Mouse (Mus musculus): ENCODE measurements around the gene Pfn1. TPM values are rescaled to one million over a fixed set of nuclear protein-coding genes. Genes with fewer than 3 reads are reported as not detected.

Pfn1 gene
- polyA plus RNA-seq, 1 experiment from 2014 or later, result 1,384 TPM

DNA sequence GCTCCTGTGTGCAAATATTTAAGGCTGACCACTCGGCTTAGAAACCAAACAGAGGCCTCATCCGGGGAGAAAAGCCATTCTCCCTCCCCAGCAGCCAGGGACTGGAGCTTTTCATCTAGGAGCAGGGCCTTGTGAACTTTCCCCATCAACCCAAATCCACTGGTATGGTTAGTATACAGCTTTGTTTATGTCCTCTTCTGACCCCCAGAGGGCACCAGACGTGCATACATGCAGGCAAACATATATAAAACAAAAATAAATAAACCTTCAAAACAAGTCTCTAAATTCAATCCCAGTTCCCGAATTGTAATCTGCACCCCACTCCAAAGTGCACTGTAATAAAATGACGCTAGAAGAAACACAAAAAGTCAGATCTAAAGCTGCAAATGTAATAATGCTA lies 24.9 kb downstream of the Pfn1 start:
- H3K4me1 ChIP-seq (ENCODE audit: control insufficient read depth in 2 of 2, insufficient read depth in 2 of 2, low read length in 2 of 2), result no peaks in the 10 kb centered on the region
- H3K27ac ChIP-seq (replicated peaks in 1 of 2; ENCODE audit: control insufficient read depth in 1 of 2, insufficient read depth in 1 of 2, low read depth in 2 of 2, low read length in 2 of 2), result no peak overlapping the region
- H3K27me3 ChIP-seq (ENCODE audit: control insufficient read depth, insufficient read depth, low read length), result no peaks in the 10 kb centered on the region
- H3K9me3 ChIP-seq (ENCODE audit: control insufficient read depth, low read length), result no peaks in the 10 kb centered on the region
- H3K4me2 ChIP-seq (ENCODE audit: low read length), result no peak overlapping the region
- WGBS, result 51% methylated on average over 5 of the region's 5 CpGs
- ATAC-seq (ENCODE audit: insufficient number of reproducible peaks, insufficient read depth, low FRiP score, low read depth), result no peak
- no peak overlapping the region for H3K4me3 ChIP-seq (ENCODE audit: control insufficient read depth in 1 of 2, insufficient read depth in 1 of 2, low read depth in 1 of 2, low read length in 2 of 2)
- no peaks in the 10 kb centered on the region for H3K36me3 ChIP-seq (ENCODE audit: control insufficient read depth, insufficient read depth, low read length)
- no peak overlapping the region for H3K9ac ChIP-seq (ENCODE audit: low read length)

DNA sequence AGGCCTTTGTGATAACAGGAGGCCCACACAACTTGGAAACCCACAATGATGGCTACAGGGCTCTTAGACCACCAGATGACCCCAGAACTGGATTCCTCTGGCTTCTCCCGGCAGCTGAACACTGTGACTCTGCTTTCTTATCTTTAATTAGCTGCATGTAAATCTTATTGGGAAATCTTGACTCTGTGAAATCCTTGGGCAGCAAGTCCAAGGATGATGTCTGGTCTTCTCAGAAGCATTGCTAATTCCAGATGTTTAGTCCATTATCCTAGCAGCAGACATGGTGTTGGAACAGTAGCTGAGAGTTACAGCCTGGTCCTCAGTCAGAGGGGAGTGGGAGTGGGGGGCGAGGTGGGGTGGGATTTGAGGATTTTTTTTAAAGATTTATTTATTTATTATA lies 26.0 kb downstream of the Pfn1 start:
- ATAC-seq (ENCODE audit: insufficient number of reproducible peaks, insufficient read depth, low FRiP score, low read depth), result no peak
- no peak overlapping the region for H3K4me2 ChIP-seq (ENCODE audit: low read length)
- H3K36me3 ChIP-seq (ENCODE audit: control insufficient read depth, insufficient read depth, low read length), result no peaks in the 10 kb centered on the region
- H3K27me3 ChIP-seq (ENCODE audit: control insufficient read depth, insufficient read depth, low read length), result no peaks in the 10 kb centered on the region
- no peak overlapping the region for H3K9ac ChIP-seq (ENCODE audit: low read length)
- H3K4me1 ChIP-seq (ENCODE audit: control insufficient read depth in 2 of 2, insufficient read depth in 2 of 2, low read length in 2 of 2), result no peaks in the 10 kb centered on the region
- no peak overlapping the region for H3K27ac ChIP-seq (replicated peaks in 1 of 2; ENCODE audit: control insufficient read depth in 1 of 2, insufficient read depth in 1 of 2, low read depth in 2 of 2, low read length in 2 of 2)
- no peaks in the 10 kb centered on the region for H3K9me3 ChIP-seq (ENCODE audit: control insufficient read depth, low read length)
- H3K4me3 ChIP-seq (ENCODE audit: control insufficient read depth in 1 of 2, insufficient read depth in 1 of 2, low read depth in 1 of 2, low read length in 2 of 2), result no peak overlapping the region
- 61% methylated on average over 2 of the region's 2 CpGs for WGBS

- H3K4me2 ChIP-seq (ENCODE audit: low read length), result no peak overlapping the region
- no peaks in the 10 kb centered on the region for H3K9me3 ChIP-seq (ENCODE audit: control insufficient read depth, low read length)
- no peaks in the 10 kb centered on the region for H3K36me3 ChIP-seq (ENCODE audit: control insufficient read depth, insufficient read depth, low read length)
- 85% methylated on average over 4 of the region's 4 CpGs for WGBS
- H3K27me3 ChIP-seq (ENCODE audit: control insufficient read depth, insufficient read depth, low read length), result no peaks in the 10 kb centered on the region
- no peak overlapping the region for H3K27ac ChIP-seq (replicated peaks in 1 of 2; ENCODE audit: control insufficient read depth in 1 of 2, insufficient read depth in 1 of 2, low read depth in 2 of 2, low read length in 2 of 2)
- H3K9ac ChIP-seq (ENCODE audit: low read length), result no peak overlapping the region
- peaks cover 0 to 2% of the 10 kb centered on the region in 2 experiments; a peak in 1 of 4 replicates for H3K4me1 ChIP-seq (ENCODE audit: control insufficient read depth in 2 of 2, insufficient read depth in 2 of 2, low read length in 2 of 2)
- H3K4me3 ChIP-seq (ENCODE audit: control insufficient read depth in 1 of 2, insufficient read depth in 1 of 2, low read depth in 1 of 2, low read length in 2 of 2), result no peak overlapping the region
- ATAC-seq (ENCODE audit: insufficient number of reproducible peaks, insufficient read depth, low FRiP score, low read depth), result no peak
Observed at GRCm38 (mm10) chr11:70626877-70627276, 27.6 kb downstream of the Pfn1 start.

DNA sequence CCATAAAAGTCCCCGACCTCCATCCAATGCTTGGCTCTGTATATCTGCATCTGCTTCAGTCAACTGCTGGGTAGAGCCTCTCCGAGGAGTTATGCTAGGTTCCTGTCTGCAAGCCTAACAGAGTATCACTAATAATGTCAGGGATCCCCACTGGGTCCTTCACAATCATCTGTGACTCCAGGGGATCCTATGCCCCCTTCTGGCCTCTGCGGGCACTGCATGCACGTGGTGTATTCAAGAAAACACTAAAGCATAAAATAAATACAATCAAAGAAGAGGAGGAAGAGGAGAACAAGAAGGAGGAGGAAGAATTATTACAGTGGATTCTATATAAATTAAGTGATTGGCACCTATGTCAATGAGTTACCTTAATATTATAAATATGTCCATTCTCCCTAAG lies 29.0 kb downstream of the Pfn1 start:
- H3K9me3 ChIP-seq (ENCODE audit: control insufficient read depth, low read length), result no peaks in the 10 kb centered on the region
- H3K4me2 ChIP-seq (ENCODE audit: low read length), result no peak overlapping the region
- no peaks in the 10 kb centered on the region for H3K27me3 ChIP-seq (ENCODE audit: control insufficient read depth, insufficient read depth, low read length)
- no peaks in the 10 kb centered on the region for H3K36me3 ChIP-seq (ENCODE audit: control insufficient read depth, insufficient read depth, low read length)
- no peak for ATAC-seq (ENCODE audit: insufficient number of reproducible peaks, insufficient read depth, low FRiP score, low read depth)
- 48% methylated on average over 4 of the region's 4 CpGs for WGBS
- H3K9ac ChIP-seq (ENCODE audit: low read length), result no peak overlapping the region
- peaks cover 0 to 2% of the 10 kb centered on the region in 2 experiments; a peak in 1 of 4 replicates for H3K4me1 ChIP-seq (ENCODE audit: control insufficient read depth in 2 of 2, insufficient read depth in 2 of 2, low read length in 2 of 2)
- H3K27ac ChIP-seq (replicated peaks in 1 of 2; ENCODE audit: control insufficient read depth in 1 of 2, insufficient read depth in 1 of 2, low read depth in 2 of 2, low read length in 2 of 2), result no peak overlapping the region
- no peak overlapping the region for H3K4me3 ChIP-seq (ENCODE audit: control insufficient read depth in 1 of 2, insufficient read depth in 1 of 2, low read depth in 1 of 2, low read length in 2 of 2)

GRCm38 (mm10) chr11:70623053-70623742 lies 31.2 kb downstream of the Pfn1 start:
- Histone ChIP-seq H3K9ac (ENCODE audit: low read length) (no peak overlapping the region), H3K4me3 (ENCODE audit: control insufficient read depth in 1 of 2, insufficient read depth in 1 of 2, low read depth in 1 of 2, low read length in 2 of 2) (no peak overlapping the region), H3K4me2 (ENCODE audit: low read length) (no peak overlapping the region), H3K27me3 (ENCODE audit: control insufficient read depth, insufficient read depth, low read length) (no peaks in the 10 kb centered on the region), H3K4me1 (ENCODE audit: control insufficient read depth in 2 of 2, insufficient read depth in 2 of 2, low read length in 2 of 2) (peaks cover 0 to 2% of the 10 kb centered on the region in 2 experiments; a peak in 1 of 4 replicates), H3K9me3 (ENCODE audit: control insufficient read depth, low read length) (no peaks in the 10 kb centered on the region), H3K27ac (replicated peaks in 1 of 2; ENCODE audit: control insufficient read depth in 1 of 2, insufficient read depth in 1 of 2, low read depth in 2 of 2, low read length in 2 of 2) (no peak overlapping the region), H3K36me3 (ENCODE audit: control insufficient read depth, insufficient read depth, low read length) (no peaks in the 10 kb centered on the region)
- WGBS, result 58% methylated on average over 10 of the region's 10 CpGs
- no peak for ATAC-seq (ENCODE audit: insufficient number of reproducible peaks, insufficient read depth, low FRiP score, low read depth)

DNA sequence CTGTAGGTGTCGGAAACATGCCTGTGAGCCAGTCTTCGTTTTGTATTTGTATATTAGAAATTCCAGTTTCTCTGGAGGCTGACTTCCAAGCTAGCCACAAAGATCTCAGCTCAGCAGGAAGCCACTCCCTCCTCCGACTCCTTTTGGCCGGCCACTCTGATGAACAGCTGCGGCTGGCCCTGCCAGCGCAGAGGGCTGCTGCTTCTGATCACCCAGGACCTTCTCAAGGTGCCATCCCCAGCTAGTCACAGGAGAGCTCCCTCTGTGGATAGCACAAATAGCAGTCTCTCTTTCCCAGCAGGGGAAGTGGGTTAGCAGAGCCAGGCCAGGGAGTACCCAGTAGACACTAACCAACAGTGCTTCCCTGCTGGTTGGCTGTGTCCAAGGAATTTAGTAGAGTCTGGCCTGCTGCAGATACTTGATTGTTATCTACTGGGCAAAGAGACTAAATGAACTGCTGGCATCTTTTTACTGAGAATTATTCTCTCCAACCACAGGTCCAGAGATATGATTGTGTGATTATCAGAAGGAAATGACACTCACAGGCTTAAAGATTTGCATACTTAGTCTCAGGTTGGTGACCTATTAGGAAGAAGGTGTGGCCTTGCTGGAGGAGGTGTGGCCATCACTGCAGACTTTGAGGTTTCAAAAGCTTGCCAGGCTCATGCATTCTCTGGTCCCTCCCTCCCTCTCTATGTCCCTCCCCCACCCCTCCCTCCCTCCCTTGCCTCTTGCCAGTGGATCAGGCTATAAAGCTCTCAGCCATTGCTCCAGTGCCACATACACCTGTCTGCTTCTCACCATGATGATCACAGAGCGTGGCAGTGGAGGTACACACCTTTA lies 32.3 kb downstream of the Pfn1 start:
- no peak overlapping the region for H3K9ac ChIP-seq (ENCODE audit: low read length)
- 33% methylated on average over 7 of the region's 7 CpGs for WGBS
- ATAC-seq (ENCODE audit: insufficient number of reproducible peaks, insufficient read depth, low FRiP score, low read depth), result no peak

GRCm38 (mm10) chr11:70619101-70619500 lies 35.3 kb downstream of the Pfn1 start, which contains the start of gene Chrne:
Gene Chrne (minus strand): TSS chr11:70619216.
- no peak within 1 kb of the TSS for H3K27ac ChIP-seq (replicated peaks in 1 of 2; ENCODE audit: control insufficient read depth in 1 of 2, insufficient read depth in 1 of 2, low read depth in 2 of 2, low read length in 2 of 2)
- 0 out of 2 replicates have a peak, but pooled peaks cover 7% of the 10 kb centered on the region for H3K27me3 ChIP-seq (ENCODE audit: control insufficient read depth, insufficient read depth, low read length)
- no peak within 1 kb of the TSS for H3K9ac ChIP-seq (ENCODE audit: low read length)
- H3K36me3 ChIP-seq (ENCODE audit: control insufficient read depth, insufficient read depth, low read length), result no peaks in the 10 kb centered on the region
- ATAC-seq (ENCODE audit: insufficient number of reproducible peaks, insufficient read depth, low FRiP score, low read depth), result no peak
- no peaks in the 10 kb centered on the region for H3K9me3 ChIP-seq (ENCODE audit: control insufficient read depth, low read length)
- peaks cover 14 to 15% of the 10 kb centered on the region in 2 experiments for H3K4me1 ChIP-seq (ENCODE audit: control insufficient read depth in 2 of 2, insufficient read depth in 2 of 2, low read length in 2 of 2)
- WGBS, result 27% methylated on average over 1 of the region's 1 CpGs
- H3K4me2 ChIP-seq (ENCODE audit: low read length), result no peak within 1 kb of the TSS
- H3K4me3 ChIP-seq (ENCODE audit: control insufficient read depth in 1 of 2, insufficient read depth in 1 of 2, low read depth in 1 of 2, low read length in 2 of 2), result no peak within 1 kb of the TSS

More for the DNA sequence above, 32.3 kb downstream of the Pfn1 start:
- H3K4me3 ChIP-seq (ENCODE audit: control insufficient read depth in 1 of 2, insufficient read depth in 1 of 2, low read depth in 1 of 2, low read length in 2 of 2), result no peak overlapping the region
- H3K4me2 ChIP-seq (ENCODE audit: low read length), result no peak overlapping the region
- no peaks in the 10 kb centered on the region for H3K27me3 ChIP-seq (ENCODE audit: control insufficient read depth, insufficient read depth, low read length)
- no peak overlapping the region for H3K27ac ChIP-seq (replicated peaks in 1 of 2; ENCODE audit: control insufficient read depth in 1 of 2, insufficient read depth in 1 of 2, low read depth in 2 of 2, low read length in 2 of 2)
- no peaks in the 10 kb centered on the region for H3K9me3 ChIP-seq (ENCODE audit: control insufficient read depth, low read length)
- H3K36me3 ChIP-seq (ENCODE audit: control insufficient read depth, insufficient read depth, low read length), result no peaks in the 10 kb centered on the region
- H3K4me1 ChIP-seq (ENCODE audit: control insufficient read depth in 2 of 2, insufficient read depth in 2 of 2, low read length in 2 of 2), result peaks cover 0 to 2% of the 10 kb centered on the region in 2 experiments; a peak in 1 of 4 replicates
